In the genomic region with DNA sequence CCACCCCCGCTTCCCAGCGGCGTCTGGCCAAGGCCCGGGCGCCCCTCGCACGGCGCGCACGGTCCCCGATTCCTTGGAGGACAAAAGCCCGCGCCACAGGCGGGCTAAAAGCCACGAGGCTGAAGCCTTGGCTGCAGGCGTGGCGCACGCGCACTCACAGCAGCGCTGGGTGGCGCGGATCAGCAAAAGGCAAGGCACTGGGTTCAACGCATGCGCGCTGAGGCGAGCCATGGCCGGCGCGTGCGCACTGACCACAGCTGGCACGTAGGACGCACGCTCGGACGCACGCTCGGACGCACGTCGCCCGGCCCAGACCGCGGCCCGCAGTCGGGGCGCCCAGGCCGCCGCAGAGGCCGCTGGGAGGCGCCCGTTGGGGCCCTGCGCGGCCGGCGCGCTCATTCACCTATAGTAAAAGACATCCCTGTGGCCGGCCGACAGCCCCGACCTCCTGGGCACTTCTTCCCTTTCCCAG, we compare ENCODE assay signal across 7 mouse cellular contexts. TPM values are rescaled to one million over a fixed set of nuclear protein-coding genes. Genes with fewer than 3 reads are reported as not detected.
DNase-seq lines count a peak whose midpoint lies in the region; ATAC-seq and TF ChIP-seq lines count a peak whose summit lies in the region.

No protein-coding gene starts in this region.

- peak overlapping the region; percentile 99 for H3K27ac ChIP-seq in embryonic facial prominence, embryonic 11.5 days (replicated peaks; ENCODE audit: low read depth, low read length)
- peak overlapping the region; percentile 84 for H3K27ac ChIP-seq in kidney, adult 2 months (ENCODE audit: insufficient read depth, low read depth, low read length)
- H3K27ac ChIP-seq in limb, embryonic 12.5 days, result peak overlapping the region; percentile 99
- H3K27ac ChIP-seq in midbrain, embryonic 15.5 days, result peak overlapping the region; percentile 99
- peak overlapping the region; percentile 98 for H3K27ac ChIP-seq in spleen, adult 2 months (ENCODE audit: insufficient read depth, low read length)

- no peak for TF ChIP-seq POLR2A in kidney, adult 2 months (IDR thresholded peaks at IDR 0.05; ENCODE audit: low read depth, low read length)
- TF ChIP-seq POLR2A in spleen, adult 2 months (IDR thresholded peaks at IDR 0.05; ENCODE audit: low read depth, low read length), result peak; percentile 8

- H3K9ac ChIP-seq in embryonic facial prominence, embryonic 11.5 days (replicated peaks; ENCODE audit: low read length), result peak overlapping the region; percentile 96
- H3K9ac ChIP-seq in limb, embryonic 12.5 days (replicated peaks), result peak overlapping the region; percentile 95
- peak overlapping the region; percentile 93 for H3K9ac ChIP-seq in midbrain, embryonic 15.5 days

- 0 out of 2 replicates have a peak, but pooled peaks have one; percentile 4 for TF ChIP-seq CTCF in kidney, adult 2 months (conservative IDR thresholded peaks at IDR 0.05; ENCODE audit: insufficient read depth, insufficient read length, low read depth, low read length)
- peak; percentile 1; the same call in 1 of the 2 replicates for TF ChIP-seq CTCF in spleen, adult 2 months (IDR thresholded peaks at IDR 0.05; ENCODE audit: extremely low read depth, insufficient read depth, insufficient read length, insufficient replicate concordance)

- no peaks in the 10 kb centered on the region; the same call in 1 of the 2 replicates for H3K4me1 ChIP-seq in embryonic facial prominence, embryonic 11.5 days (ENCODE audit: control insufficient read depth, insufficient read depth, low read length)
- H3K4me1 ChIP-seq in kidney, adult 2 months (ENCODE audit: control insufficient read depth, insufficient read depth, low read length), result peaks cover 14% of the 10 kb centered on the region
- H3K4me1 ChIP-seq in limb, embryonic 12.5 days (replicated peaks), result peaks cover 33% of the 10 kb centered on the region
- peaks cover 30% of the 10 kb centered on the region for H3K4me1 ChIP-seq in midbrain, embryonic 15.5 days
- peaks cover 19% of the 10 kb centered on the region; the same call in 1 of the 2 replicates for H3K4me1 ChIP-seq in spleen, adult 2 months (ENCODE audit: control insufficient read depth, insufficient read depth, insufficient read length)

- DNase-seq in adrenal gland, postnatal 14 days, result peak; percentile 99
- DNase-seq in embryonic facial prominence, embryonic 11.5 days (ENCODE audit: low spot score), result peak; percentile 99
- peak; percentile 96 to 99 for DNase-seq in heart, adult 18-20 months
- DNase-seq in kidney, adult 2 months, result peak; percentile 99
- DNase-seq in spleen, adult 2 months (ENCODE audit: low read depth in 1 of 2, low spot score in 2 of 2), result peak; percentile 94 to 97

- H3K36me3 ChIP-seq in embryonic facial prominence, embryonic 11.5 days (replicated peaks; ENCODE audit: control insufficient read depth, insufficient read depth, low read depth, low read length), result peaks cover 18% of the 10 kb centered on the region
- H3K36me3 ChIP-seq in kidney, adult 2 months (ENCODE audit: control insufficient read depth, insufficient read depth, low read length), result no peaks in the 10 kb centered on the region; the same call in none of the 2 replicates
- H3K36me3 ChIP-seq in limb, embryonic 12.5 days, result peaks cover 68% of the 10 kb centered on the region
- peaks cover 35% of the 10 kb centered on the region for H3K36me3 ChIP-seq in midbrain, embryonic 15.5 days (replicated peaks)
- H3K36me3 ChIP-seq in spleen, adult 2 months (ENCODE audit: control insufficient read depth, insufficient read depth, low read length), result peaks cover 20% of the 10 kb centered on the region

- peak; percentile 80 for ATAC-seq in embryonic facial prominence, embryonic 11.5 days (replicated peaks; ENCODE audit: insufficient number of reproducible peaks, low FRiP score, low TSS enrichment, low read depth)
- ATAC-seq in limb, embryonic 12.5 days (ENCODE audit: insufficient number of reproducible peaks, insufficient read depth, low FRiP score, low TSS enrichment, low read depth), result peak; percentile 70
- peak; percentile 85 for ATAC-seq in midbrain, embryonic 15.5 days (replicated peaks)

- no peaks in the 10 kb centered on the region for H3K27me3 ChIP-seq in embryonic facial prominence, embryonic 11.5 days (ENCODE audit: control insufficient read depth, insufficient read depth, low read length)
- no peaks in the 10 kb centered on the region for H3K27me3 ChIP-seq in kidney, adult 2 months (replicated peaks; ENCODE audit: control insufficient read depth, insufficient read depth, low read length)
- no peaks in the 10 kb centered on the region for H3K27me3 ChIP-seq in limb, embryonic 12.5 days
- no peaks in the 10 kb centered on the region for H3K27me3 ChIP-seq in midbrain, embryonic 15.5 days (replicated peaks)
- no peaks in the 10 kb centered on the region for H3K27me3 ChIP-seq in spleen, adult 2 months (ENCODE audit: control insufficient read depth, insufficient read depth, low read length)

- H3K9me3 ChIP-seq in embryonic facial prominence, embryonic 11.5 days (replicated peaks; ENCODE audit: control insufficient read depth, low read length), result no peaks in the 10 kb centered on the region
- H3K9me3 ChIP-seq in limb, embryonic 12.5 days, result 0 out of 2 replicates have a peak, but pooled peaks cover 5% of the 10 kb centered on the region
- no peaks in the 10 kb centered on the region for H3K9me3 ChIP-seq in midbrain, embryonic 15.5 days

- peak overlapping the region; percentile 71 for H3K4me3 ChIP-seq in embryonic facial prominence, embryonic 11.5 days (ENCODE audit: low read depth, low read length)
- H3K4me3 ChIP-seq in kidney, adult 2 months (ENCODE audit: insufficient read depth, low read depth, low read length), result peak overlapping the region; percentile 59
- peak overlapping the region; percentile 74 for H3K4me3 ChIP-seq in limb, embryonic 12.5 days (replicated peaks)
- H3K4me3 ChIP-seq in midbrain, embryonic 15.5 days, result peak overlapping the region; percentile 69
- peak overlapping the region; percentile 70 for H3K4me3 ChIP-seq in spleen, adult 2 months (ENCODE audit: extremely low read depth, insufficient read depth, insufficient read length)

- under 1% methylated on average over 59 of the region's 59 CpGs for WGBS in embryonic facial prominence, embryonic 11.5 days
- under 1% methylated on average over 59 of the region's 59 CpGs for WGBS in kidney, adult 2 months
- WGBS in limb, embryonic 12.5 days, result under 1% methylated on average over 58 of the region's 59 CpGs
- under 1% methylated on average over 51 of the region's 59 CpGs for WGBS in midbrain, embryonic 15.5 days
- WGBS in spleen, adult 2 months, result 1% methylated on average over 51 of the region's 59 CpGs

- peak overlapping the region; percentile 64 for H3K4me2 ChIP-seq in embryonic facial prominence, embryonic 11.5 days (ENCODE audit: low read depth, low read length)
- H3K4me2 ChIP-seq in limb, embryonic 12.5 days, result peak overlapping the region; percentile 88
- peak overlapping the region; percentile 83 for H3K4me2 ChIP-seq in midbrain, embryonic 15.5 days

RNA-seq across cellular contexts. Expression of a gene that starts 0.6 kb away (rescaled TPM):
- total RNA-seq in adrenal gland, postnatal 14 days (2021), result 106 and 116 TPM in 2 replicates
- polyA plus RNA-seq in embryonic facial prominence, embryonic 11.5 days (2014; fragmentation: Nextera tagmentation; extraction: Ambion mirVana), result 241 and 259 TPM in 2 replicates
- 10 to 100 TPM; 93.3 to 97.7 TPM for total RNA-seq in heart, adult 18-20 months (2021)
- polyA plus RNA-seq in kidney, adult 2 months (2012; rRNA removed), result 143 and 151 TPM in 2 replicates
- polyA plus RNA-seq in limb, embryonic 12.5 days (2016; fragmentation: Nextera tagmentation; extraction: Ambion mirVana), result 361 and 364 TPM in 2 replicates
- 227 and 250 TPM in 2 replicates for polyA plus RNA-seq in midbrain, embryonic 15.5 days (2015; fragmentation: Nextera tagmentation; extraction: Ambion mirVana)
- polyA plus RNA-seq in spleen, adult 2 months (2012; rRNA removed), result 110 and 124 TPM in 2 replicates

RNA-seq across cellular contexts. Expression of a gene that starts 7.9 kb away (rescaled TPM):
- total RNA-seq in adrenal gland, postnatal 14 days (2021), result 1,202 and 1,279 TPM in 2 replicates
- polyA plus RNA-seq in embryonic facial prominence, embryonic 11.5 days (2014; fragmentation: Nextera tagmentation; extraction: Ambion mirVana), result 377 and 460 TPM in 2 replicates
- 1,000 to 10,000 TPM; 1,809 to 1,881 TPM for total RNA-seq in heart, adult 18-20 months (2021)
- polyA plus RNA-seq in kidney, adult 2 months (2012; rRNA removed), result 3,960 and 3,968 TPM in 2 replicates
- polyA plus RNA-seq in limb, embryonic 12.5 days (2016; fragmentation: Nextera tagmentation; extraction: Ambion mirVana), result 416 and 437 TPM in 2 replicates
- 581 and 629 TPM in 2 replicates for polyA plus RNA-seq in midbrain, embryonic 15.5 days (2015; fragmentation: Nextera tagmentation; extraction: Ambion mirVana)
- 399 and 753 TPM in 2 replicates for polyA plus RNA-seq in spleen, adult 2 months (2012; rRNA removed)

RNA-seq across cellular contexts. Expression of a gene that starts 11.3 kb away (rescaled TPM):
- total RNA-seq in adrenal gland, postnatal 14 days (2021), result 21.8 and 22.8 TPM in 2 replicates
- 10.3 and 12.9 TPM in 2 replicates for polyA plus RNA-seq in embryonic facial prominence, embryonic 11.5 days (2014; fragmentation: Nextera tagmentation; extraction: Ambion mirVana)
- 1 to 10 TPM; 6.4 to 7.8 TPM for total RNA-seq in heart, adult 18-20 months (2021)
- 7.9 and 11.9 TPM in 2 replicates for polyA plus RNA-seq in kidney, adult 2 months (2012; rRNA removed)
- 12.5 and 15.2 TPM in 2 replicates for polyA plus RNA-seq in limb, embryonic 12.5 days (2016; fragmentation: Nextera tagmentation; extraction: Ambion mirVana)
- 18.3 and 18.8 TPM in 2 replicates for polyA plus RNA-seq in midbrain, embryonic 15.5 days (2015; fragmentation: Nextera tagmentation; extraction: Ambion mirVana)
- polyA plus RNA-seq in spleen, adult 2 months (2012; rRNA removed), result 13.4 and 22.6 TPM in 2 replicates

RNA-seq across cellular contexts. Expression of a gene that starts 34.7 kb away (rescaled TPM):
- 54.4 and 61.8 TPM in 2 replicates for total RNA-seq in adrenal gland, postnatal 14 days (2021)
- polyA plus RNA-seq in embryonic facial prominence, embryonic 11.5 days (2014; fragmentation: Nextera tagmentation; extraction: Ambion mirVana), result 174 and 178 TPM in 2 replicates
- 10 to 100 TPM; 15.6 to 17.3 TPM for total RNA-seq in heart, adult 18-20 months (2021)
- polyA plus RNA-seq in kidney, adult 2 months (2012; rRNA removed), result 33.3 and 38.6 TPM in 2 replicates
- 247 and 274 TPM in 2 replicates for polyA plus RNA-seq in limb, embryonic 12.5 days (2016; fragmentation: Nextera tagmentation; extraction: Ambion mirVana)
- 44.9 and 55.8 TPM in 2 replicates for polyA plus RNA-seq in midbrain, embryonic 15.5 days (2015; fragmentation: Nextera tagmentation; extraction: Ambion mirVana)
- polyA plus RNA-seq in spleen, adult 2 months (2012; rRNA removed), result 173 and 240 TPM in 2 replicates

RNA-seq across cellular contexts. Expression of a gene that starts 42.5 kb away (rescaled TPM):
- total RNA-seq in adrenal gland, postnatal 14 days (2021), result 0.30 and 0.44 TPM in 2 replicates
- 0.26 and 0.52 TPM in 2 replicates for polyA plus RNA-seq in embryonic facial prominence, embryonic 11.5 days (2014; fragmentation: Nextera tagmentation; extraction: Ambion mirVana)
- total RNA-seq in heart, adult 18-20 months (2021), result 1 to 10 TPM in 1 of 2 experiments, under 1 TPM in 1; 0.69 to 1.2 TPM
- 1.8 and 2.0 TPM in 2 replicates for polyA plus RNA-seq in kidney, adult 2 months (2012; rRNA removed)
- 1.2 and 1.3 TPM in 2 replicates for polyA plus RNA-seq in limb, embryonic 12.5 days (2016; fragmentation: Nextera tagmentation; extraction: Ambion mirVana)
- polyA plus RNA-seq in midbrain, embryonic 15.5 days (2015; fragmentation: Nextera tagmentation; extraction: Ambion mirVana), result 6.2 TPM in 2 replicates
- 0.04 TPM in 1 of 2 replicates, not detected in the other for polyA plus RNA-seq in spleen, adult 2 months (2012; rRNA removed)

Comparison
In these comparisons a context has a peak if more than half of its experiments do, and no peak if none do; other contexts are left out.
1. Peak in every context shown above with its lines: DNase-seq, ATAC-seq, H3K4me3 ChIP-seq and H3K27ac ChIP-seq.